Mouse (Mus musculus) ovary, adult 18-20 months (tissue): ENCODE results near the gene Lnp1.
A peak's percentile ranks its signal among the peaks of the same experiment; 100 is the strongest.
"Not testable (repeated sequence)": the region's sequence is repeated elsewhere in the genome, so short reads cannot be mapped to it uniquely, and the experiment has no call there.

Experiments
- DNase-seq: peaks from one replicate; pipeline ENCODE4 v3.0.0; 2022; ENCODE audit warnings: low spot score, mixed read lengths

Lnp1 gene

GRCm38 (mm10) chr16:56928023-56928422 is at the start of gene Lnp1:
Gene Lnp1 (minus strand): TSS chr16:56928061.
- DNase-seq, result no peak

DNA sequence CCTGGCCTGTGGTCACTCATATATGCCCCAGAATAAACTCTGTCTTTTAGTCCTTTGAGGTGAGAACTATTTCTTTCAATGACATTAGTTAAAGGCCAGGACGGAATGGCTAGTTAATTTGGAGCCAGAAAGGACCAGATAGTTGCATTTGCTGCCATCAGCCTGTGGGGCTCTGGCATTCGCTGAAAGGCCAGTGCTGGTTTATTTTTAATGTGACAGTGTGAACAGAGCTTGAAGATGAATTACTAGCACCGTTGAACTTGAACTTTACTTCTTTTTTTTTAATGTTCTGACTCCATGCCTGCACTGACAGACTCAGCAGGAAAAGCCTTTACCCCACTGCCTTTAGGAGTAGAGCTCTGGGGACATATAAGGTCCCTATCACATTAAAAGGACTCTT is 46.8 kb upstream of the Lnp1 start:
- no peak for DNase-seq

GRCm38 (mm10) chr16:56958311-56958710 is 30.4 kb upstream of the Lnp1 start:
- DNase-seq, result not testable (repeated sequence)

DNA sequence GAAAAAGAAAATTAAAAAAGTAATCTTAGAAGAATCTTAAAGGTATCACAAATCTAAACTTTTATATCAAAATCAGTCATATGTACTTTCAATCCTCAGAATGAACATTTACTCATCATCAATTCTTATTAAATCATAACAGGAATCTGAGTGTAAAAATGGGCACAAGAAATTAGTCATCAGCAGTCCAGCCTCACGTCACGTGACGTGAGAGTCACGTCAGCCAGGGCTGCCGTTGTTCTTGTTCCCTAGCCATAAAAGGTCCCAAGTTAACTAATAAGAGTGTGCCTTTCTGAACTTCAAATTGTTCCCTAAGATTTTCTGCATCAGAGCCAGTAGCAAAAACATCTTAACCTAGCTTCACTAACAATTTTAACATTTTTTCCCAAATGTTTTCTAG is 21.2 kb upstream of the Lnp1 start:
- DNase-seq, result no peak

GRCm38 (mm10) chr16:56942341-56942740 is 14.5 kb upstream of the Lnp1 start:
- no peak for DNase-seq

- no peak for DNase-seq
These were observed 7.7 kb downstream of the Lnp1 start for GRCm38 (mm10) chr16:56920102-56920657.

- DNase-seq, result no peak
These were observed 10.6 kb downstream of the Lnp1 start for GRCm38 (mm10) chr16:56917230-56917629.

DNA sequence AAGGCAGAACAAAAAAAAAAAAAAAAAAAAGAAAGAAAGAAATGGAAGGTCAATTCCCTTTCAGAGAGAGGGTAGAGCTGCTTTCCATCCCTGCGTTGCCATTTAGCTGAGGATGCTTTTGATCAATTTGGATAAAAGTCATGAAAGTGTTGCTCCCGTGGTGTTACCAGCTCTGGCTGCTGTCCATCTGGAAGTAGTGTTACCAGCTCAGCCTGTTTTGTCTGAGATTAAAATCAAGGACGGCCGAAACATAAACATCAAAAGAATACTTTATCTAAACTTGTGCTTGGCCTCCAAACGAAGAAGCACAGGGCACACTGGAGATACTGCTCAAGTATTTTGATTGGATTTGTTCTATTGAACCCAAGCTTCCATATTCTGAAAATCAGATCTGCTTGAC is 18.9 kb downstream of the Lnp1 start:
- peak; percentile 66 for DNase-seq

DNA sequence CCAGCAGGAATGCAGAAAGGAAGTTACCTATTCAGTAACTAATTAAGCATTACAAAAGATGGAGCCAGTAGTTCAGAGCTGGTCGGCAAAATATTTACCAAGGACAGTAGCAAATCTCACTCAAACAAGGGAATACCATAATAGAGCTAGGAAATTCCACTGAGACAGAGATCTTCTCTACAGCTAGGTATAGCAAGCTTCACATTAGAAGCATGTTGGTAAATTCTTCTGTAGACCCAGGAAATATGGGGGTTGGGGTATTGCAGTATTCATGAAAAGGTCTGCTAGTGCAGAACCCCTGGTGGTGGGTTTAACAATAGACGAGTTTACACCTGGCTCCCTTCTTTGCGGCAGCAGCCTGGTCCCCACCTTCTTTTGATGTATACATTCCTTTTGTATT is 25.7 kb downstream of the Lnp1 start:
- DNase-seq, result not testable (repeated sequence)

DNA sequence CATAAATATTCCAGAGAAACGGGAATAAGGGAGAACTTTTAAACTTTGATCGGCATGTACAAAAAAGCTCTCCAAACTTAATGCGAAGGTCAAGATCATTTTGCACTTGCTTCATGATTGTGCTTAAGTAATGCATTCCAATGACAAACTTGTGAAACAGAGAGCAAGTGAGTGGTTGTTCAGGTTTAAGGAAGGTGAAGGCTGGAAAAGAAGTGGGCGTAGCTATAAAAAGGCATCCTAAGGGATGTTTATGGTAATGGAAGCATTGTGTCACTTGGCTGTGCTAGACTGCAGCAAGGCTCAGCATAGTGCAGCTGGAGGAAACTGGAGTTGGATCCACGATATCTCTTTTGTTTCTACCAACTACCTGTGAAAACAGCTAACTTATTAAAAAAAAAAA is 36.3 kb downstream of the Lnp1 start:
- no peak for DNase-seq

- DNase-seq, result no peak
These were observed 41.2 kb downstream of the Lnp1 start for GRCm38 (mm10) chr16:56886616-56887116.

DNA sequence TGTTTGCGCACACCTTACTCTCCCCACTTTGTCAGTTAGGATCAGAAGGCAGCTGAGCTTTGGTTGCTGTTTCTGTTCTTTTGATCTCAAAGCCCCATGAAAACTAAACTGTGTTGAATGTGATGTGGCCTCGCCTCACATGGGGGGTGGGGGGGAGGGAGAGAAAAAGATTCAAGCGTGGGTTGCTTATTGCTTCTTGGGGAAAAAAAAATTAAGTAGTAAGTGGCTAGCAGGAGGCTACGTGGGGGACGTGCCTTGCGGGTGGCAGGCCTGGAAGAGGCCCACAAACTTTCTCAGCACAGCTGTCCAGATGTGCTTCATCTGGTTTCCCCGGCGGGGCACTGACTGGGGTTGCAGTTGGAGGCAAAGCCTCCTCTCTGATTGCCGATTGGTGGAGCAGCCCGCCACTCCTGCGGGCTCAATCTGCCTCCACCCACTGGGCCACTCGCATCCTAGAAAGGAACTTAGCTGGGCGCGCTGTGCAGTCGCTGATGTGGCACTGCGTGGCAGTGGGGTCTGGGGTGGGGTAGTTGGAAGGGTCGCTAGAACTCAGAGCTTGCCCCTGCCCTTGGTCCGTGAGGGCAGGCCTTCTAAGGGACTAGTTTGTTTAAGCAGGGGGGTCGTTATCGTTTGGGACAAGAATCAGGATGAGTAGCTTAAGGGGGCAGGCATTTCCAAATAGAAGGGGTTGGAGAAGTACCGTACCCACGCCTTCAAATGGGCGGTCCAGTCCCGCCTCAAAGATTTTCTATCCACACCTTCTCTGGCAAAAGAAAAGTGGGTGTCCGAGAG is 41.8 kb downstream of the Lnp1 start, which contains the start of gene Tmem45a:
Gene Tmem45a (minus strand): TSS at position 343 of the 792 bp plus-strand sequence.
- DNase-seq, result peak; percentile 89

- no peak for DNase-seq
These were observed 43.0 kb downstream of the Lnp1 start for GRCm38 (mm10) chr16:56884811-56885210.

GRCm38 (mm10) chr16:56873410-56873809 is 54.5 kb downstream of the Lnp1 start:
- no peak for DNase-seq

DNA sequence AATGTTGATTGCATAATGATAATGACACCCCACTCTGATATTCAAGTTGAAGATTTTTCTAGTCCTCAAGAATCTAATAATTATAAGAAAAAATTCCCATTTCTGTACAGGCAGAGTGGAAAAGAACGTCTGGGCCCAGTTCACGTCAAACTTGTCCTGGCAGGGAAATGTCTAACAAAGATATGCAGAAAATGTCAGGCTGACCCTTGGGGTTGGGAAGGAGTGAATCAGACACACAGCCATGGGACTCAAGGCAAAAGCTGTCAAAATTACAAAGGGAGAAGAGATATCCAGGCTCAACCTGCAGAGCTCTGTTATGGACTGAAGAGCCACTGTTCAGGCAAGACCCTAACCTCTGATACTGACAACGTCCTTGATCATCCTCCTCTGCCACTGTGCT is 57.4 kb downstream of the Lnp1 start:
- DNase-seq, result peak; percentile 30

DNA sequence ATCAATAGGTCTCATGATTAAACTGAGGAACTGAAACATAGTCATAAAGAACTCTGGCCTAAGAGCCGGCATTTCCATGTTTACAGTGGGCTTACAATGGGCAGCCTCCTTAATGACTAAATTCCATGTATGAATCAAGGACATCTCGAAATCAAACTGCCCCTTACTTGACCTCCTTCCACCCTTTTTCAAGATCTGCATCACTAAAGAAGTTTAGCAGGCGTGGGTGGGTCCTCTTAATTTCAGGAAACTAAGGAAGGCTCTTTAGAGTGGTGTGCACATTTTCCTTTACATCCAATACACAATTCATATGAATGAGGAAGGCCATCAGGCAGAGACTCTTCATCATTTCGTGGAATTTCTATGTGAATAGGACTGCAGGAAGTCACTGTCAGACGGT is 59.5 kb downstream of the Lnp1 start:
- no peak for DNase-seq

- no peak for DNase-seq
These were observed 60.3 kb downstream of the Lnp1 start for GRCm38 (mm10) chr16:56867591-56867990.
